Mouse (Mus musculus) forebrain, embryonic 15.5 days (tissue): ENCODE data around the gene Nfic. TPM values are rescaled to one million over a fixed set of nuclear protein-coding genes. Genes with fewer than 3 reads are reported as not detected.

ENCODE experiments used
- ATAC-seq: fragments of 200-750 bp; cut with Nextera tagmentation; replicated peaks from 2 replicates; pipeline ENCODE4 v1.8.0; 2017; ENCODE audit warnings: mild to moderate bottlenecking, moderate TSS enrichment, moderate library complexity
- H3K27ac ChIP-seq: fragments of 300-500 bp; sonication (generic); replicated peaks from 2 replicates; pipeline ENCODE4 v1.5.1; 2015; ENCODE audit warnings: mild to moderate bottlenecking, inconsistent platforms
- H3K27me3 ChIP-seq: fragments of 300-500 bp; sonication (generic); 2 replicates; pipeline ENCODE4 v1.6.1; 2015; ENCODE audit warnings: inconsistent platforms
- H3K36me3 ChIP-seq: fragments of 300-500 bp; sonication (generic); 2 replicates; pipeline ENCODE4 v1.6.1; 2015; ENCODE audit warnings: mild to moderate bottlenecking, inconsistent platforms
- H3K4me1 ChIP-seq: fragments of 300-500 bp; sonication (generic); 2 replicates; pipeline ENCODE4 v1.6.1; 2015; ENCODE audit warnings: inconsistent platforms
- H3K4me2 ChIP-seq: fragments of 300-500 bp; sonication (generic); replicated peaks from 2 replicates; pipeline ENCODE4 v1.6.1; 2015; ENCODE audit warnings: mild to moderate bottlenecking, inconsistent platforms
- H3K4me3 ChIP-seq: fragments of 300-500 bp; sonication (generic); 2 replicates; pipeline ENCODE4 v1.5.1; 2015; ENCODE audit warnings: mild to moderate bottlenecking, inconsistent platforms
- H3K9ac ChIP-seq: fragments of 300-500 bp; sonication (generic); replicated peaks from 2 replicates; pipeline ENCODE4 v1.6.1; 2015; ENCODE audit warnings: mild to moderate bottlenecking, inconsistent platforms
- H3K9me3 ChIP-seq: fragments of 300-500 bp; sonication (generic); 2 replicates; pipeline ENCODE4 v1.6.1; 2016; ENCODE audit warnings: inconsistent platforms
- WGBS: fragments of 180-500 bp; shearing (Covaris S2); methylation state at CpG from one replicate; pipeline ENCODE4 v1.1.7; 2015; ENCODE audit warnings: mixed read lengths; 5-methylcytosine and 5-hydroxymethylcytosine counted together
- polyA plus RNA-seq: library from polyadenylated mRNA; unstranded; fragments of >200 nt; fragmentation: Nextera tagmentation; extraction: Ambion mirVana; gene quantifications from 2 replicates; pipeline ENCODE4 v1.2.1, GENCODE M21; 2015

Gene Nfic
- polyA plus RNA-seq, 1 experiment from 2014 or later = 24.2 TPM

DNA sequence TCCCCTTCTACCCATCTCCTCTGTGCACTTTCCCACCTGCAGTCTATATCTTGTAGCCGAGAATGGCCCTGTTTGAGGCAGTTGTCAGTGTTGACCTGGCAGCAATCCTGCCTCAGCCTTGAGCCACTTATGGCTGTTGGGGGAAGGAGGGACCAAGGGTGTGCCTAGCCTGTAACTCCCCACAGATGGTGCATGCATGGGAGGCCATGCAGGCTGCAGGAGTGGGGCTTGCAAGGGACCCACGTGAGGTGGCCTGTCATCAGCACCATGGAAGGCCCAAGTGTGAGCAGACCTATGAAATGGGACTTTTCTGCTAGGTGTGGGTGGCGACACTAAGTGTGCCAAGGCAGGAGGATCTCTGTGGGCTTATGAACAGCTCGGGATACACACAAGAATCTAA is 90.4 kb downstream of the Nfic start:
- WGBS = 34% methylated on average over 4 of the region's 4 CpGs
- no peak overlapping the region for H3K4me3 ChIP-seq
- peaks cover 22% of the 10 kb centered on the region for H3K27me3 ChIP-seq
- H3K27ac ChIP-seq = no peak overlapping the region
- H3K4me1 ChIP-seq = peaks cover 19% of the 10 kb centered on the region
- no peak overlapping the region for H3K9ac ChIP-seq
- ATAC-seq = no peak
- no peaks in the 10 kb centered on the region for H3K9me3 ChIP-seq
- H3K36me3 ChIP-seq = peaks cover 39% of the 10 kb centered on the region
- H3K4me2 ChIP-seq = no peak overlapping the region

DNA sequence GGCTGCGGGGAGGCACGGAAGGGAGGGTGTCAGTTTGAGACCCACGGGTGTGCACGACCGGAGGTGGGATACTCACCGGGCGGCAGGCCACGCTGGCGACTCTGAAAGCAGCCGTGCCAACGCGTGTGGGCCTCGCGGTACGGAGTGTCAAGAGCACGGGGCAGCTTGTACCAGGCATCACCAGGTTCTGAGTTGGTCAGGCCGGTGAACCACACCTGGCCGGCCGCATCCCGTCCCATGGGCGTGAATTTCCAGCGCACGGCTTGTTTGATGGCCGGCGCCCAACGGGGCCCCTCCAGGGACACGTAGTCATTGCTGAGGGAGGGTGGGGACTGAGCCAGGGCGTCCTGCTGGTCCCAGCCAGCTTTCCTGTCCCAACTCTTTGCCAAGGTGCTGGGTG is 90.8 kb downstream of the Nfic start:
- 6% methylated on average over 28 of the region's 28 CpGs for WGBS
- no peak for ATAC-seq
- H3K4me3 ChIP-seq = peak overlapping the region; percentile 28
- peak overlapping the region; percentile 46 for H3K4me2 ChIP-seq
- peaks cover 22% of the 10 kb centered on the region for H3K27me3 ChIP-seq
- no peak overlapping the region for H3K27ac ChIP-seq
- no peaks in the 10 kb centered on the region for H3K9me3 ChIP-seq
- H3K9ac ChIP-seq = peak overlapping the region; percentile 8; the same call in 1 of the 2 replicates
- peaks cover 35% of the 10 kb centered on the region for H3K36me3 ChIP-seq
- H3K4me1 ChIP-seq = peaks cover 19% of the 10 kb centered on the region

DNA sequence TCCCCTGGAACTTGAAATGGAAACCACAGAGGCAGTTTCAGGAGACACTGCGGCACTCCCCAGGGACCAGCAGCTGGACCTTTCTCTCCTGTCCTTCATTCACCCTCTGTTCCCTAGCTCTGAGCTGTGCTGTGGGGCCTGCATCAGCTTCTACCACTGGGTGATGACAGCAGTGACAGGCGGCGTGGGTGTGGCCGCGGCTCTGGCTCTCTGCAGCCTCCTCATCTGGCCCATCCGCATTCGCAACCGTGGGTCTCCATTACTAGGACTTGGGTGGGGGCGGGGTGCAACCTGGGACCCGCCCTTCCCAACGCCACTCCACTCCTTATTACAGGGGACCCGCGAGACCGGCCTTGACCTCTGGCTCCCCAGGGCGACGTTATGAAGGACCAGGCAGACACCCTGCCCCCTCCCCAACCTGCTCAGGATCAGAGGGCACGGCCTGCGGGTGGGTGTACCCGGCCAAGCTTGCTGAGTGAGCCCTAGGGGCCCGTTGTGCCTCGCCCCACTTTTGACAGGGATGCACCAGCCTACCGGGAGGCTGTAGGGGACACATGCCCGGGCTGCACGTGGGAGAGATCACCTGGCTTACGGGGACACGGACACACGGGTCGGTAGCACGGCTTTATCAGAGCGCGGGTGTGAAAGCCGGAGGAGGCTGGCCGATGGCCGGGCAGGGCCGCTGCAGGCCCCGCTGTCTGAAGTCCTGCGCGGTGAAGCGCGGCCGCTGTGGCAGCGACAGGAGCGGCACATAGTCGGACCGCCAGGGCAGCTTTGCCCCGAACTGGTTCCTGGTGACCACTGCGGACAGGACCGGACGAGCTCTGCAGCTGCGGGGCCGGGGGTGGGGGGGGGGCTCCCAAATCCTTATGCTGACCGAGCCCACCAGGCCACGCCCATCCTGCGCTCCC is 91.7 kb downstream of the Nfic start:
- peak overlapping the region; percentile 28 for H3K4me3 ChIP-seq
- WGBS = 11% methylated on average over 54 of the region's 54 CpGs
- no peaks in the 10 kb centered on the region for H3K9me3 ChIP-seq
- 0 out of 2 replicates have a peak overlapping the region, but pooled peaks have one; percentile 8 for H3K9ac ChIP-seq
- ATAC-seq = no peak
- peaks cover 22% of the 10 kb centered on the region for H3K27me3 ChIP-seq
- peaks cover 21% of the 10 kb centered on the region for H3K4me1 ChIP-seq
- peaks cover 26% of the 10 kb centered on the region for H3K36me3 ChIP-seq
- H3K27ac ChIP-seq = no peak overlapping the region
- H3K4me2 ChIP-seq = peak overlapping the region; percentile 46

DNA sequence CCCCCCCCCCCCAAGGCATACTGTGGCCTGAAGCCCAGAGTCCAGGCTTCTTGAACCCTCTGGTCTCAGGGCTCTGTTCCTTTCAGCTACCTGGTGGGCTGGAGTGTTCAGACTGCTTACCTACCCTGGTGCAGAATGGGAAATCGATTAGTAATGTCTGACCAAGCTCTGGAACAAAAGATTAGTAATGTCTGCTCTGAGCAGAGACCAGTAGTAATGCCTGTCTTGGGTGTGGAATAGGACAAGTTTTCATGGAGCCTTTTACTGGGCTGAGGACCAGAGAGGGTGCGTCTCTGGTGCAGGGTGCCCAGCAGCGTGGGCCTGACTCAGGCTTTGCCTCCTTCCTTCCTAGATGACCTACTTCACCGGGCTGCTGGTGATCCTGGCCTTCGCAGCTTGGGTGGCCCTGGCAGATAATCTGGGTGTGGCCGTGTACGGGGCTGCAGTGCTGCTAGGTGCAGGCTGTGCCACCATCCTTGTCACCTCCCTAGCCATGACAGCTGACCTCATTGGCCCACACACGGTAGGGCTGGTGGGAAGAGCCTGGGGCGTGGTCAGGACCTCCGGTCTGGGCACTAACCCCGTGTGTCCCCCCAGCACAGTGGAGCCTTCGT is 93.0 kb downstream of the Nfic start:
- no peak overlapping the region for H3K27ac ChIP-seq
- H3K9ac ChIP-seq = no peak overlapping the region
- no peaks in the 10 kb centered on the region for H3K9me3 ChIP-seq
- H3K27me3 ChIP-seq = peaks cover 22% of the 10 kb centered on the region
- peaks cover 13% of the 10 kb centered on the region for H3K36me3 ChIP-seq
- no peak overlapping the region for H3K4me2 ChIP-seq
- WGBS = 81% methylated on average over 12 of the region's 12 CpGs
- ATAC-seq = no peak
- peaks cover 33% of the 10 kb centered on the region for H3K4me1 ChIP-seq
- no peak overlapping the region for H3K4me3 ChIP-seq

DNA sequence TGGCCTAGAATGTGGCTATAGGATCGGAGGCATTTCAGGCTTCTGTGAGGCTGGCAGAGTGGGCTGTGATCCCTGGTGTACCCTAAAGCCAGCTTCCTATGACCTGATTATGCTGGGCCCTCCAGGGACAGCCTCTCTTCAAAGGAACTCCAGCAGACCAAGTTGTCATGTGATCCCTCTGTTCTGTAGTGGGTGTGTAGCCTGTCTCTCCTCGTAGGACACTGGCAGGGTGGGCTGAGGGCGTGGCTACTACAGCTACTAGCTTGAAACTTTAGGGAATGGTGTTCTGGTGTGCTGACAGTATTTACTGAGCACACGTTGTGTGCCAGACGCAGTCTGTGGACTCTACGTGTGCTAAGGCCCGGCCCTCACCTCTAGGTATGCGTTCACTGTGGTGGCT is 94.7 kb downstream of the Nfic start:
- no peak for ATAC-seq
- Histone ChIP-seq H3K9ac (no peak overlapping the region), H3K9me3 (no peaks in the 10 kb centered on the region), H3K4me3 (no peak overlapping the region), H3K4me1 (peaks cover 37% of the 10 kb centered on the region), H3K27me3 (peaks cover 22% of the 10 kb centered on the region), H3K36me3 (no peaks in the 10 kb centered on the region), H3K27ac (no peak overlapping the region), H3K4me2 (no peak overlapping the region)
- WGBS = 75% methylated on average over 8 of the region's 8 CpGs

DNA sequence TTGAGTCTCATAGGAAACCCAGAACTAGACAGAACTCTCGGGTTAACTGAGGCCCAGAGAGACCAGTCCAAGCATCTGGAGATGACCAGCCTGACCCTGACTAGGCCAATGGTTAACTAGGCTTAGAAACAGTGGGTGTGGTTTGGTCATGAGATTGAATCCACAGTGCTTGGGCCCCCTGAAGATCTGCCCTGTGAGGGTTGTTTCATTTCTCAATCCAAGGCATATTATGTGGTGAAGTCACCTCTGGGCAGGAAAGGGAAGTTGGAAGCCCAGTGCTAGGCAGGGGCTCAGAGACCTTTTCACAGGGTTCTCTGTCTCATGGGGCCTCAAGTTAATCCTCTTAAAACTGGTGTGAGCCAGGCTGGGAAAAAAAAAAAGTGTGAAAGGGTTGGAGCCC is 96.6 kb downstream of the Nfic start:
- peak overlapping the region; percentile 76; the same call in 1 of the 2 replicates for H3K9ac ChIP-seq
- no peak overlapping the region for H3K27ac ChIP-seq
- 66% methylated on average over 1 of the region's 1 CpGs for WGBS
- H3K4me1 ChIP-seq = peaks cover 24% of the 10 kb centered on the region
- ATAC-seq = no peak
- H3K9me3 ChIP-seq = no peaks in the 10 kb centered on the region
- no peak overlapping the region; the same call in 1 of the 2 replicates for H3K4me3 ChIP-seq
- no peaks in the 10 kb centered on the region for H3K36me3 ChIP-seq
- H3K27me3 ChIP-seq = peaks cover 9% of the 10 kb centered on the region
- H3K4me2 ChIP-seq = no peak overlapping the region

DNA sequence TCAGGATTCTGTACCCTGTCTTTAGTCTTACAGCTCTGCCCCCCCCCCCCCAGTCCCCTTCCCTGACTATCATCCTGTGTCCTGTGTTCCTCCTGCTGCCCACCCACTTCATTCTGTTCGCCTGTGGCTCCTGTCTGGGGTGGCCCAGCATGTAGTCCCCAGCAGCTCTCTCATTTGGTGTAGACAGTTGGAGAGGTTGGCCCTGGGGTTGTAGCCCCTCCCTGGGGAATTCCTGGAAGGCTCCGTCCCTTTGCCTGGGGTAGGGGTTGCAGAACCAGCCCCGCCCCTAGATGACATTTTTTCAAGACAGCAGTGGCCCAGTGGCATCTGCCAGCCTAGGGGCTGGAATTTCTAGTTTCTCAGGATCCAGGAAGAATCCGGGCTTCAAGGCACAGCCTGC is 97.2 kb downstream of the Nfic start:
- H3K4me2 ChIP-seq = peak overlapping the region; percentile 96
- peak overlapping the region; percentile 76 for H3K9ac ChIP-seq
- H3K36me3 ChIP-seq = no peaks in the 10 kb centered on the region
- peaks cover 19% of the 10 kb centered on the region for H3K4me1 ChIP-seq
- H3K9me3 ChIP-seq = no peaks in the 10 kb centered on the region
- peaks cover 2% of the 10 kb centered on the region for H3K27me3 ChIP-seq
- no peak overlapping the region for H3K27ac ChIP-seq
- ATAC-seq = no peak
- peak overlapping the region; percentile 79 for H3K4me3 ChIP-seq
- WGBS = 46% methylated on average over 4 of the region's 4 CpGs

DNA sequence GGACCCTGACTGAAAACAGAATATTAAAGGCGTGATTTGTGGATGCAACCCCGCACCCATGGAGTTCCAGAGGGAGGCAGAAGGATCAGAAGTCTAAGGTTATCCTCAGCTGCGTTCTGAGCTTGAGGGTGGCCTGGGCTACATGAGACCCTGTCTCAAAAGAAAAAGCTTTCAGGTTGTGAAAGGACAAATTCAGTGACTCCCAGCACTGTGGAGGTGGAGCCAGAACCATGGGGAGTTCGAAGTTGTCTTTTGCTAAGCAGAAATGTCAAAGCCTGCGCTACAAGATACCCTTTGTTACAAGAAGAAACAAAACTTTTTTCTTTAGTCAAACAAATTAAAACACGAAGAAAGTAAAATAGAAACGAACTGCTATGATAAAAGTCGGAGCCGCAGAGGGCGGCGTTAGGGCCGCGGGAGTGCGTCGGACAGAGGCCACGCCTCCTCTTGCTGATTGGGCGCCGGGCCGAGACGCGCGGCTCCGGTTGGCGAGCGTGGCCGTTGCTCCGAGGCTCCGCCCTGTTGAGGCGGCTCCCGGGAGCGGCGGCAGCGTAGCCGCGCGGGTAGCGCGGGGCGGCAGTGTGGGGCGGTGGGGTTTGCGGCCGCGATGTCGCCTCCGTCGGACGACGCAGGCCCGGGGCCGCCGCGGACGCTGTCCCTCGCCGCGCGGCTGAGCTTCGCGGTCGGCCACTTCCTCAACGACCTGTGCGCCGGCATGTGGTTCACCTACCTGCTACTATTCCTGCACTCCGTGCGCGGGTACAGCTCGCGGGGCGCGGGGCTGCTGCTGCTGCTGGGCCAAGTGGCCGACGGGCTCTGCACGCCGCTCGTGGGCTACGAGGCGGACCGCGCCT is 98.2 kb downstream of the Nfic start, which contains the start of gene Mfsd12:
TSS of gene Mfsd12 (plus strand) at position 501 of the 854 bp plus-strand sequence.
- no peaks in the 10 kb centered on the region for H3K27me3 ChIP-seq
- peak within 1 kb of the TSS; percentile 79 for H3K4me3 ChIP-seq
- ATAC-seq = peak; percentile 95
- no peaks in the 10 kb centered on the region for H3K9me3 ChIP-seq
- WGBS = 2% methylated on average over 79 of the region's 79 CpGs
- peaks cover 19% of the 10 kb centered on the region for H3K4me1 ChIP-seq
- H3K36me3 ChIP-seq = no peaks in the 10 kb centered on the region
- peak within 1 kb of the TSS; percentile 96 for H3K4me2 ChIP-seq
- H3K9ac ChIP-seq = peak within 1 kb of the TSS; percentile 76
- H3K27ac ChIP-seq = no peak within 1 kb of the TSS

DNA sequence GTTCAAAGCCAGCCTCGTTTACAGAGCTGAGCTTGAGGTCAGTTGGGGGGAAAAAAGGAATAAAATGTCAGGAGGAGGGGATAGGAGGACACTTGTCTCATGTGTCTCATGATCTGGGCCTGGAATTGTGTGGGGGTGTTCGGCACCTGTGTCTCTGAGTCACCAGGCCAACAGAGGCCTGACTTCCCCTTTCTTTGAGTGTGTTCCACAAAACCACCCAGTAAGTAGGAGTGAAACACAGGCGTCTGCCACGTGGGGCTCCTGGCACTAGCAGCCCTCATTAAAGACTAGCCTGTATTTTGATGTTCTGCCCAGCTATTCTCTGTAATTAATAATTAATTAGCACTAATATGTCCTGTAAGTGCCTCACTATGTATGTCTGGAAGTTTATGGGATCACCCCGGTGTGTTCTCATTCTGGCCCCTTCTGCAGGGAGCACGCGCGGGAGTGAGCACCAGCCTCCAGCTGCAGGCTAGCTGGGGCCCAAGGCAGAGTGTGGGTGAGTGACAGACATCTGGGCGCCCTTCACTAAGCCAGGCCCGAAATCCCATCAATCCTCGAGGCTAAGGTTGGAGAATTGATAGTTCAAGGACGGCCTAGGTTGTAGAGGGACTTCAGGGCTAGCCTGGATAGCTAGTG is 99.0 kb downstream of the Nfic start:
- 0 out of 2 replicates have a peak overlapping the region, but pooled peaks have one; percentile 3 for H3K9ac ChIP-seq
- H3K9me3 ChIP-seq = no peaks in the 10 kb centered on the region
- H3K4me3 ChIP-seq = peak overlapping the region; percentile 79; the same call in 1 of the 2 replicates
- H3K27me3 ChIP-seq = no peaks in the 10 kb centered on the region
- H3K36me3 ChIP-seq = no peaks in the 10 kb centered on the region
- peaks cover 19% of the 10 kb centered on the region for H3K4me1 ChIP-seq
- ATAC-seq = no peak
- H3K4me2 ChIP-seq = peak overlapping the region; percentile 96
- no peak overlapping the region for H3K27ac ChIP-seq
- 44% methylated on average over 12 of the region's 12 CpGs for WGBS

DNA sequence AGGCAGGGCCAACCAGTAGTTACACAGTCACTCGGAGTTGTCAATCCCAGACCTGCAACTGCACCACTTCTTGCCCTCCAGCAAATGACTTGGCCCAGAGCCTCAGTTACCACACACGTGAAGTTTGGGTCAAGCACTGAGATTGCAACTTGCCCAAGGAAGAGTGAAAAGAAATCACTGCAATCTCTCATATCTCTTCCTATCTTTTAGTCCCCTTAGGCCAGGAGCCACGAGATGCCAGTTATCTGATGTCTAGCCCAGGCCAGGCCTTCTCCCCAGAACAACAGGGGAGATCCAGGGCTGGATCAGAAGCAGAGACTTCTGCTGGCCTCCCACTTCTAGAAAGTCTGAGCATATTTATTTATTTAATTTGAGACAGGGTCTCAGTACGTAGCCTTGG is 99.9 kb downstream of the Nfic start:
- H3K9me3 ChIP-seq = no peaks in the 10 kb centered on the region
- H3K27ac ChIP-seq = no peak overlapping the region
- H3K4me1 ChIP-seq = peaks cover 19% of the 10 kb centered on the region
- no peak overlapping the region for H3K4me3 ChIP-seq
- WGBS = 87% methylated on average over 4 of the region's 4 CpGs
- H3K27me3 ChIP-seq = no peaks in the 10 kb centered on the region
- no peak overlapping the region for H3K9ac ChIP-seq
- ATAC-seq = no peak
- no peaks in the 10 kb centered on the region for H3K36me3 ChIP-seq
- H3K4me2 ChIP-seq = no peak overlapping the region

DNA sequence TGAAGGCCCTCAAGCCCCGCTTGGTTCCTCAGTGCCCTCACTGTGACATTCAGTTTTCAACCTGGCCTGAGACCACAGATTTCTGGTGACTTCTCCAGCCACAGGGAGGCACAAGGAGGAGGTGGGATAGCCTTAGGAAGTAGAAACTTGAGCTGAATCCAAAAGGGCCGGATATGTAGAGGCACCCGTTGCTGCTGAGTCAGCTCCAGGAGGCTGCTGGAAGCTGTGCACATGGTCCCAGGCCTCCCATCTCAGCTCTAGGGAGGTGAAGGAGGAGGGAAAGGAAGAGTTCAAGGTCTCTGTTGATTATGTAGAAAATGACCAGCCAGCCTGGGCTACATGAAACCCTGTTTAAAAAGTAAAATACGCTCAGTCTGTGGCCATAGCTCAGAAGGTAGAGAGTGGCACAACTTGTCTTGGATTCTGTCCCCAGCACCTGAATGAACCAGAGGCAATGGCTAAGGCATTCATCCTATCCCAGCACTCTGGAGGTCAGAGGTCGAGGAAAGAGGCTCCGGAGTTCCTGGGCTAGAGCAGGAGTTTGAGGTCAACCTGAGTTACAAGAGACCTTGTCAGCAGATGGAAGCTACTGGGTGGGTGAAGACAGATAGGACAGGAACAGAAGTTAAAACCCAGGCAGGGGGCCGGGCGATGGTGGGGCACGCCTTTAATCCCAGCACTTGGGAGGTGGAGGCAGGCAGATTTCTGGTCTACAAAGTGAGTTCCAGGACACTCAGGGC is 100.5 kb downstream of the Nfic start:
- H3K27me3 ChIP-seq = no peaks in the 10 kb centered on the region
- ATAC-seq = no peak
- no peaks in the 10 kb centered on the region for H3K9me3 ChIP-seq
- no peak overlapping the region for H3K4me3 ChIP-seq
- H3K4me1 ChIP-seq = peaks cover 22% of the 10 kb centered on the region
- H3K9ac ChIP-seq = no peak overlapping the region
- no peak overlapping the region for H3K4me2 ChIP-seq
- no peak overlapping the region for H3K27ac ChIP-seq
- WGBS = 67% methylated on average over 9 of the region's 9 CpGs
- H3K36me3 ChIP-seq = no peaks in the 10 kb centered on the region
